Mouse (Mus musculus) gastrocnemius, adult 18-20 months (tissue): ENCODE measurements around the gene Cerkl. TPM values are rescaled to one million over a fixed set of nuclear protein-coding genes. Genes with fewer than 3 reads are reported as not detected.

ENCODE experiments used
- DNase-seq: peaks from one replicate; pipeline ENCODE4 v3.0.0; 2021; ENCODE audit warnings: low spot score
- total RNA-seq, 2 experiments: library from RNA; stranded (reverse); gene quantifications; 2 replicates each; pipeline ENCODE4 v1.2.3; 2021

The Cerkl gene
- total RNA-seq, 2 experiments from 2014 or later = 0.24 to 0.39 TPM

- no peak for DNase-seq
Observed at GRCm38 (mm10) chr2:79443861-79444620, 12.5 kb downstream of the Cerkl start.

GRCm38 (mm10) chr2:79443401-79443800, 13.2 kb downstream of the Cerkl start:
- DNase-seq = no peak

- DNase-seq = no peak
Observed at GRCm38 (mm10) chr2:79442906-79443305, 13.7 kb downstream of the Cerkl start.

- DNase-seq = no peak
Observed at GRCm38 (mm10) chr2:79442227-79442626, 14.4 kb downstream of the Cerkl start.

GRCm38 (mm10) chr2:79430061-79430460, 26.5 kb downstream of the Cerkl start:
- no peak for DNase-seq

- DNase-seq = peak; percentile 64
Observed at GRCm38 (mm10) chr2:79429650-79430049, 26.9 kb downstream of the Cerkl start.

GRCm38 (mm10) chr2:79429108-79429507, 27.5 kb downstream of the Cerkl start:
- no peak for DNase-seq

GRCm38 (mm10) chr2:79428569-79429104, 27.9 kb downstream of the Cerkl start:
- DNase-seq = peak; percentile 16

- DNase-seq = no peak
Observed at GRCm38 (mm10) chr2:79428022-79428421, 28.6 kb downstream of the Cerkl start.

- no peak for DNase-seq
Observed at GRCm38 (mm10) chr2:79421696-79422095, 34.9 kb downstream of the Cerkl start.

- DNase-seq = no peak
Observed at GRCm38 (mm10) chr2:79414505-79414904, 42.1 kb downstream of the Cerkl start.

GRCm38 (mm10) chr2:79410903-79411255, 45.7 kb downstream of the Cerkl start:
- DNase-seq = no peak

- no peak for DNase-seq
Observed at GRCm38 (mm10) chr2:79410247-79410902, 46.2 kb downstream of the Cerkl start.

- DNase-seq = no peak
Observed at GRCm38 (mm10) chr2:79405661-79406405, 50.8 kb downstream of the Cerkl start.

GRCm38 (mm10) chr2:79400045-79400444, 56.5 kb downstream of the Cerkl start:
- no peak for DNase-seq

- DNase-seq = no peak
Observed at GRCm38 (mm10) chr2:79399234-79400000, 57.2 kb downstream of the Cerkl start.

- no peak for DNase-seq
Observed at GRCm38 (mm10) chr2:79398831-79399230, 57.8 kb downstream of the Cerkl start.

- DNase-seq = no peak
Observed at GRCm38 (mm10) chr2:79398343-79398742, 58.2 kb downstream of the Cerkl start.

GRCm38 (mm10) chr2:79397107-79397506, 59.5 kb downstream of the Cerkl start:
- no peak for DNase-seq

- DNase-seq = no peak
Observed at GRCm38 (mm10) chr2:79379087-79380041, 77.2 kb downstream of the Cerkl start.
